Mouse (Mus musculus): Measurements from ENCODE around the gene Kat6b.
"Not testable (repeated sequence)": the region's sequence is repeated elsewhere in the genome, so short reads cannot be mapped to it uniquely, and the experiment has no call there.

Kat6b gene

DNA sequence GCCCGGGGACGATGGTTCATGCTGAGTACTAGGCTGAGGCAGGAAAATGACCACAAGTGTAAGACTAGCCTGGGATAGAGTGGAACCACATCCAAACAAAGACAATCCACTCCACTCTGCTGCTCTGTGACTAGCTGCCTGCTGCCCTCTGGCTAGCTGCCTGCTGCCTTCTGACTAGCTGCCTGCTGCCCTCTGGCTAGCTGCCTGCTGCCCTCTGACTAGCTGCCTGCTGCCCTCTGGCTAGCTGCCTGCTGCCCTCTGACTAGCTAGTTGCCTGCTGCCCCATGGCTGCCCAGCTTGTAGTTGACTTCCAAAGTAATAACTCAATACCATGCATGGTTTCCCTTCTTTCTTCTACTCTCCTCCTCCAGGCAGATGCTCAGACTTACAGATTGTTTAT lies 4.1 kb upstream of the Kat6b start:
- in situ Hi-C loops (cut with MboI; ENCODE audit: low pct_unique_long_range_greater_than_20kb in 1 of 2, low sequenced_read_pairs in 2 of 2, unreplicated experiment in 1 of 2) = no loop called here

DNA sequence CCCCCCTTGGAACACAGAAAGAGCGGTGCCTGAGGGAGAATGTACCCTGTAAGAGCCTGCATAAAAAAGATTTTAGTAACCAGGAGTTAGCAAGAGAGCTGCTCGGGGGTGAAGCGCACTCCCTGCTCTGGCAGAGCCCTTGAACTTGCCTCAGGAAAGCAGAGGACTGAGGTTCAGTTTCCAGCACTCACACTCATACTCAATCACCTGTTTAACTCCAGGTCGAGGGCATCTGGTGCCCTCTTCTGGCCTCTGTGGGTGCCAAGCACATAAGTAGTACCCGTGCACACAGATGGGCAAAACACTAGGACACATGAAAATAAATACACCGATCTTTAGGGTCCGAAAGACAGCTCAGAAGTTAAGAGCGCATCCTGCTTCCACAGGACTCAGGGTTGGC lies 1.7 kb upstream of the Kat6b start:
- in situ Hi-C loops (cut with MboI; ENCODE audit: low pct_unique_long_range_greater_than_20kb in 1 of 2, low sequenced_read_pairs in 2 of 2, unreplicated experiment in 1 of 2) = no loop called here

DNA sequence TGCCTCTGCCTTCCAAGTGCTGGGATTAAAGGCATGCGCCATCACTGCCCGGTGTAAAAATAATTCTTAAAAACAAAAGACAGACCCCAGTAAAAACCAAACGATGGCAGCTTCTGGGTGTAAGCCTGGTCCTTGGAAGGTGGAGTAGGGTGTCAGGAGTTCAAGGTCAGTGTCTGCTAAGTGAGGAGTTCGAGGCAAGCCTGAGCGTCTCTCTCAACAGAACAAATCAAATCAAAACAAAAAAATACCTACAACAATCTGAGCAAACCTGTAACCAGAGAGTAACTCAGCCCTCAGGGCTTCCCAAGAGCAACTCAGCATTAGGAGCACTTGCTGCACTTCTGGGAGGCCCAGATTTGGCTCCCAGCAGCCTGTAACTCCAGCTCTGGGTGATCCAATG lies 1.0 kb upstream of the Kat6b start:
- in situ Hi-C loops (cut with MboI; ENCODE audit: low pct_unique_long_range_greater_than_20kb in 1 of 2, low sequenced_read_pairs in 2 of 2, unreplicated experiment in 1 of 2) = no loop called here

DNA sequence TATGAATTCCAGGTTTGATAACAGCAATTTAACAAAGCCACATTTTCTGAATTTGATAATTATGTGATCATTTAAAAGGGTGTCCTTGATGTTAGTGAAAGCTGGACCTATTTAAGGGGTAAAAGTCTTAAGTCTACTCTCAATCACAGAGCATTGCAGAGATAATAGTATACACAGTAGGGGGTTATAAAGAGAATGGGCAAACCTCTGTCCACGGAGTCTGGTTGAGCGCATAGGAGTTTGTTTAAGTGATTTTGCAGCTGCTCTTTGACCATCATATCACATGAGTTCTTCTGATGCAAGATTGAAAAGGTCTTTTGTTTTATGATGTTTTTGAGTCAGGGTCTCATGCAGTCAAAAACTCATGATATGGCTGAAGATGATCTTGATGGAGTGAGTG lies 3.0 kb downstream of the Kat6b start:
- in situ Hi-C loops (cut with MboI; ENCODE audit: low pct_unique_long_range_greater_than_20kb in 1 of 2, low sequenced_read_pairs in 2 of 2, unreplicated experiment in 1 of 2) = no loop called here

DNA sequence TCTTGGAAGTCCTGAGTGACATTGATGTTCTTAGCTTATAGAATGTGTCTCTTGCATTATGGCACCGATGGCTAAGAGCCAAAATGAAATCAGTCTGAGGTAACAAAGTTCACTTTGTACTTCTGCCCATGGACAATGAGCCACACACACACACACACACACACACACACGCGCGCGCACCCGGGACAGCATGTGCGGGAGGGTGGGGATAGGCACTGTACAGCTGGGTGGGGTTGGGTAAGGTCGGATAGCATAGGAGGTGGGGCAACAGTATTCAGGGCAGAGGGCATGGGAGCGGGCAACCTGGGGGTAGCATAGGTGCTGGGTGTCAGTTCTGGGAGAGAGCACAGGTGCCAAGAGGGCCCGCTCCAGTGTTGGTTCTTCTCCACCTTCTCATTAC lies 3.5 kb downstream of the Kat6b start:
- in situ Hi-C loops (cut with MboI; ENCODE audit: low pct_unique_long_range_greater_than_20kb in 1 of 2, low sequenced_read_pairs in 2 of 2, unreplicated experiment in 1 of 2) = no loop called here

DNA sequence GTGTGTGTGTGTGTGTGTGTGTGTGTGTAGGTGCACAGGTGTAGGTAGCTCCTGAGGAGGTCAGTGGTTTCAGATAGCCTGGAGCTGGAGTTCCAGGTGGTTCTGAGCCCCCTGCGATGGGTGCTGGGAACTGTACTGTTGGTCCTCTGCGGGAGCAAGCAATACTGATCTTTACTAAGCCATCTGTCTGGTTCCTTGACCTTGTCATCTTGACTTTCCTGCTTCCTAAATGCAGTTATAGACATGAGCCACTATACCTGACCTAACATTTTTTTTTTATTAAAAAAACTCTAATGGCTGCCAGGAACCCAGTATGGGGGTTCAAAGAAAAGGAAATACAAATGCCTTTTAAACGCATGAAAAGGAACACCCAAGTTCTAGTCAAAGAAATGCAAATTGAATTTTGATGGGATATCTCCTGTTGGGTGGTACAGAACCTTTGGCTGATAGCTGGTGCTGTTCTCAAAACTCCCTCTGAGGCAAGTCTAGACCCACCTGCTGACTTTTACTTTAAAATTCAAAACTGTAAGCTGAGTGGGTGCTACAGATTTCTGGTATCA lies 4.8 kb downstream of the Kat6b start:
- in situ Hi-C loops (cut with MboI; ENCODE audit: low pct_unique_long_range_greater_than_20kb in 1 of 2, low sequenced_read_pairs in 2 of 2, unreplicated experiment in 1 of 2) = no loop called here

DNA sequence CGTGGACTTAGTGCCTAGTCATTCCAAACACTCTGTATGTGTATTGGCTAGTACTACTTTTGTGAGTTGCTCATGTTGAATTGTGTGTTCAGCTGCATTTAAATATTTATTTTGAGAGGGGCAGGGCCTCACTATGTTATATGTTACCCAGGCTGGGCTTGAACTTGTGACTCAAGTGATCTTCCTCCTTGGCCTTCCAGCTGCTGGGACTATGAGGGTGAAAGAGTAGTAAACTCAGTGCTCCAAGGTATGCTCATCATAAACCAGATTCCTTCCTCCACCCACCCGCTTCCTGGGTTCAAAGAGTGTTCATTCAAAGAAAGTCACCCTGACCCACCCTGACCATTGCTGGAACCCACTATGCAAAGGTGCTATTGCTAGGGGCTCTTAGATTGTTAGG lies 5.9 kb downstream of the Kat6b start:
- in situ Hi-C loops (cut with MboI; ENCODE audit: low pct_unique_long_range_greater_than_20kb in 1 of 2, low sequenced_read_pairs in 2 of 2, unreplicated experiment in 1 of 2) = not testable (repeated sequence)

DNA sequence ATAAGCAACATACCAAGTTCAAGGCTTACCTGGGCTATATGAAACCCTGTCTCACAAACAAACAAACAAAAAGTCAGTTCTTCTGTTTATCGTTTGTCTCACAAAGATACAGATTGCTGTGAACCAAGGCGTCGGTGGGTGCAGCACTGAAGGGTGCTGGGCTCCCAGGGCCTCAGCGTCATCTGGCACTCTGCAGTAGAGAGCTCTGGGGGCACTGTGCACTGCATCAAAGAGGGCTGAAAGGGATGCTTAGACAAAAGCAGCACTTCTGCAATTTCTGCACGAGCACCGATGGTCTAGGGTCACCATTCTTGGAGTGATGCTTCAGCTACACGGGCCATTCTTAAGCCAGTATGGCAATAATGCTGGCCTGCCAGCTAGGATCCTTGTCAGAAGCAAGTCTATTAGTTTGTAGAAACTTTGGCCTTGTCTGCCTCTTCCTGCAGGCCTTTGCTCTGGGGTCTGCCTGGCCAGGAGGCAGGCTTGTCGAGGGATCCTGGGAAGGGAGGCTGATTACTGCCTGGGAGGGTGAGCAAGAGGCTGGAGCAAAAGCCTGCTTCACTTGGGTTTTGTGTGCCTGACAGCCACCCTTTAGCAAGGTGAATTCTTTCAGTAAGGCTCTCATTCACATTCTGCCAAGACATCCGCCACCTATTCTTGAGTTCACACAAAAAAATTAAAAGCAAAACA lies 7.3 kb downstream of the Kat6b start:
- in situ Hi-C loops (cut with MboI; ENCODE audit: low pct_unique_long_range_greater_than_20kb in 1 of 2, low sequenced_read_pairs in 2 of 2, unreplicated experiment in 1 of 2) = not testable (repeated sequence)

DNA sequence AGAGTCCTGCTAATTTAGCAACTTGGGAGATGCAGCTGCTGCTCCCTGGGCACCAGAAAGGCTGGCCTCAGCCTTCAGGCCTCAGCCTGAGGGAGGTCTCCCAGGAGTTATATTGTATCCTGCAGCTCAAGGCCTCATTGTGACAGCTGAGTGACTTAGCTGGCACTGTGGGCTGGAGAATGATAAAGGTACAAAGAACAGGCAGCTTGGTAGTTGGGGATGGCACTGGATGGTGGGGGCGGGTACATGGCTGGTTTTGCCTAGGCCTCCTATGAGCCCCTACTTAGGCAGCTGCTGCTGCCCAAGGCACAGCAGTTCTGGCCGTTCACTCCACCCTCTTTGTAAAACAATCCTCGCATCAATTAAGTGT lies 7.9 kb downstream of the Kat6b start:
- in situ Hi-C loops (cut with MboI; ENCODE audit: low pct_unique_long_range_greater_than_20kb in 1 of 2, low sequenced_read_pairs in 2 of 2, unreplicated experiment in 1 of 2) = no loop called here

DNA sequence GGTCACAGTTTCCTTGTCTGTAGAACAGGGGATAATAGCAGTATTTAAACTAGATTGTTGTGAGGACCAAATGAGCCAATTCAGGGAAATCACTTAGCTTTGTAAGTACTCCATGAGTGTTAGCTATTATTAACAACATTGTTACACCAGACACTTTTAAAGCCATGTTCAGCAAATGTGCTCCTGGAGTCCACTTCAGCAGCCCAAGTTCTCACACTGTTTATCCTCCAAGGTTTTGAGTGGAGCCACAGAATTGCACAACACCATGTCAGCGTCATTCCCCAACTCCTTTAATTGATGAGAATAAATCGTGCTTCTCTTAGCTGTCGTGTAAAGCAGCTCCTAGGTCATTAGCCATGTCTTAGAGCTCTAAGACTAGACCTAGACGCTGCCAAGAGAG lies 8.9 kb downstream of the Kat6b start:
- in situ Hi-C loops (cut with MboI; ENCODE audit: low pct_unique_long_range_greater_than_20kb in 1 of 2, low sequenced_read_pairs in 2 of 2, unreplicated experiment in 1 of 2) = no loop called here

DNA sequence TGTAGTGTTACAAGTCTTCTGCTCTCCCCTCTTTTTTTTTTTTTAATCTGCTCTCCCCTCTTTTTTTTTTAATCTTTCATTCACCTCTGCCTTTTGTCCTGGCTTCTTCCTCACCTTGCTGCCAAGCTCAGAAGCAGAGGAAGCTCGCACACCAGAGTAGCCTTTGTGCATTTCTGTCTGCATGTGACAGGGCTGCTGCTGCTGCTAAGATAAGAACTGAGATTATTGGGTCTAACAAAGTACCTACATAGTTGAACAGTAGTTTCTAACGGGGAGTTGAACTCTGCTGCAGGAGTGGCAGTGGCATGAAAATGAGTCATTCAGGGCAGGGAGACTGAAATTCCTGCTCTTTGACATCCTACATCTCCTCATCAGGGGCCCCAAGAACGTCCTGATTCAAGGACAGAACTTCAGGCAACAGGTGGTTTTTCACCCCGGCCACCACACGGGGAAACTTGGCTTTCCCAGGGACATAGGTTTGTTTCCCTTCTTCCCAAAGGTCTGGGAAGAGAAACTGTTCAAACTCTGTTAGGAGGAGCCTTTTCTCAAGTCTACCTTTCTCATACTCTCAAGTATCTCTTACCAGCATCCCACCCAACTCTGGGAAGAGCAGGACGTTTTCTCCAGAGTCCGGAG lies 17.2 kb downstream of the Kat6b start:
- in situ Hi-C loops (cut with MboI; ENCODE audit: low pct_unique_long_range_greater_than_20kb in 1 of 2, low sequenced_read_pairs in 2 of 2, unreplicated experiment in 1 of 2) = no loop called here

DNA sequence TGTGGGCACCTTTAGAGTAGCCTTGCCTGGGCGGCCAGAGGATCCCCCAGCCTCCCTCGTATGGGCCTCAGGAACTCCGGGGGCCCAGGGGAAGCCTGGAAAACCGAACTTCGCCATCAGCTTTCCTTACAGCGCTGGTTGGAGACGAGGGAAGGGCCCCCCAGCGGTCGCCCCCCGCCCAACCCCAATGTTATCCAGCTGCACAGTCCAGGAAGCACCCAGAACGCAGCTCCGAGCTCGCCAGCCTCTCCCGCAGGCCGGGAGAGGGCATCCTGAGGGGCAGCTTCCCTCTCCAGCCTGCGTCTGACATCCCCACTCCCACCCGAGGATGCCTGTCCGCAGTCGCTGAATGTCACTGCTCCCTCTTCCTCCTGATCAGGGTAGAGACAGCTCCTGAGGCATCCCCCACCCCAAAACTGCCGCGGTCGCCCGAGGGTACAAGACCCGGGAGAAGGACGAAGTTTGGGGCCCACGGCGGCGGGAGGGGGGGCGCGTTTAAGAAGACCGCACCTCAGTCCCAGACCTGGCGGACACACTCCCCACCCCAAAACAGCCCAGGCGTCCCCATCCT lies 17.9 kb downstream of the Kat6b start:
- in situ Hi-C loops (cut with MboI; ENCODE audit: low pct_unique_long_range_greater_than_20kb in 1 of 2, low sequenced_read_pairs in 2 of 2, unreplicated experiment in 1 of 2) = no loop called here

DNA sequence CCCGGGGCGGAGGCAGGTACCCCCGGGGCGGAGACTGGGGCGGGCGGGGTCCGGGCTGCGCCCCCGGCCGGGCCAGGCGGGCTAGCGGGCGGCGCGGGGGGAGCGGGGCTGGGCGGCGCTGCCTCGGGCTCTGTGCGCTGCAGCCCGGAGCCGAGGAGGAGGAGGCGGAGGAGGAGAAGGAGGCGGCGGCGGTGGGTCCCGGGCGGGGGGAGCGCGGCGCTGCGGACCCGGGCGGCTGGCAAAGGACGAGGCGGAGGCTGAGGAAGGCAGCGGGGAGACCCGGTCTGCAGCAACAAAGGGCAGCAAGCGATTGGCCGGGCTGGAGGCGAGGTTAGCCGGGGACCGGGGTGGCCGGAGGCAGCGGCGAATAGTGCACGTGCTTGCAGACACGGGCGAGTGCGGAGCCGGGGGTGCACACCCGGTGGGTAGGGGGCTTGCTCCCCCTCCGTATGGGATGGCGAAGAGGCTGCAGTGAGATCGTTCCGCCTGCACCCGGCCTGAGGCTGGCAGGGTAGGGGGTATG lies 18.5 kb downstream of the Kat6b start:
- in situ Hi-C loops (cut with MboI; ENCODE audit: low pct_unique_long_range_greater_than_20kb in 1 of 2, low sequenced_read_pairs in 2 of 2, unreplicated experiment in 1 of 2) = no loop called here

DNA sequence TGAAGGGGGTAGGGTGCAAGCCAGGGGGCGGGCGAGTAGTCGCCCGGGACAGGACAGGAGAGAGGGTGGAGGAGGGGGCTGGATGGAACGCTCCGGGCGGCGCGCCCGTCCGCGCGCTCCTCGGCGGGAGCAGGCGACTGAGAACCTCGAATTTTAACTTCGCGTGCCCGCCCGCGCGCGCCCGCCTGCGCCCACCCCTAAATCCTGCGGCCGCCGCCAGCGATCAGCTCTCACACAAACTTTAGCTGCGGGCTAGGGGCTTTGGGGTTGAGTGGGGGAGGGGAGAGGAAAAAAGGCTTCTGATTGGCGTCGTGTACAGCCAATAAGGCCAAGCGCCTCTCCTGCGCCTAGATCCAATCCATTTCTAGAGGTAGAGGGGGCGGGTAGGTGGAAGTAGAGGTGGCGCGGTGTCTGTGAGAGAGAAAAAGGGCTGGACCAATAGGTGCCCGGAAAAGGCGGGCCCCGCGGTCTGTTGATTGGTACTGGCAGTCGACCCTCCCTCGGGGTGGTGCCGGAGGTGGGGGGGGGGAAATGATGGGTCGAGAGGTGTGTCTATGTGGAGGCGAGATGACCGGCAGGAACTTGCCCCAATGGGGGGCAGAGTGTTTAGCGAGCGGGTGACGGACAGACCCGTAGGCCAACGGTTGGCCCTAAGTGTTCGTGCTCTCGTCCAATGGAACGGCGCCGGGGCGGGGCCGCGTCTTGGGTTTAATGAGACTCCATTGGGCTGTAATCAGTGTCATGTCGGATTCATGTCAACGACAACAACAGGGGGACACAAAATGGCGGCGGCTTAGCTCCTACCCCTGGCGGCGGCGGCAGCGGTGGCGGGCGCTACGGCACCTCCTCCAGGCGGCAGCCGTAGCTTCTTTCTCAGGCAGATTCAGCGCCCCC lies 19.2 kb downstream of the Kat6b start:
- in situ Hi-C loops (cut with MboI; ENCODE audit: low pct_unique_long_range_greater_than_20kb in 1 of 2, low sequenced_read_pairs in 2 of 2, unreplicated experiment in 1 of 2) = no loop called here

DNA sequence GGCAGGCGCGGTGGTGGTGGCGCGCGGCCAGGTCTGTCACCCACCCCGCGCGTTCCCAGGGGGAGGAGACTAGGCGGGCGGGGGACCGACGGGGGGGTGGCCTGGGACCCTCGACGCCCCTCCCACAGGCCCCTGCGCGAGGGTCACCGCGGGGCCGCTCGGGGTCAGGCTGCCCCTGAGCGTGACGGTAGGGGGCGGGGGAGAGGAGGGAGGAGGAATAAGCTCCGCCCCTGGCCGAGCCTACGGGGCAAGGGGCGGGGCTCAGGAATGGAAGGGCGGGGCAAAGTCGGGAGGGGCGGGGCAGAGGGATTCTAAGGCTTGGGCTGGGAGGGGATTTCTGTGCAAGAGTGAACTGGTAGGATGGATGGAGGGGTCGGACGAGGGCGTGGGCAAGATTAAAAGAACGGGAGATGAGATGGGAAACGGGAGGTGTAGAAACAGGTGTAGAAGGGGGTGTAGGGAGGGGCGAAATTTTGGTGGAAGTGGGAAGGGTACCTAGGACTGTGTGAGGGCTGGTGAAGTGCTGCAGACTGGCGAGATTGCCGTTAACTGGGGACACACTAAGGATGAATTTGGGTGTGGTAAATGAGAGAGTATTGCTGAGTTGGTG lies 19.9 kb downstream of the Kat6b start:
- in situ Hi-C loops (cut with MboI; ENCODE audit: low pct_unique_long_range_greater_than_20kb in 1 of 2, low sequenced_read_pairs in 2 of 2, unreplicated experiment in 1 of 2) = no loop called here

DNA sequence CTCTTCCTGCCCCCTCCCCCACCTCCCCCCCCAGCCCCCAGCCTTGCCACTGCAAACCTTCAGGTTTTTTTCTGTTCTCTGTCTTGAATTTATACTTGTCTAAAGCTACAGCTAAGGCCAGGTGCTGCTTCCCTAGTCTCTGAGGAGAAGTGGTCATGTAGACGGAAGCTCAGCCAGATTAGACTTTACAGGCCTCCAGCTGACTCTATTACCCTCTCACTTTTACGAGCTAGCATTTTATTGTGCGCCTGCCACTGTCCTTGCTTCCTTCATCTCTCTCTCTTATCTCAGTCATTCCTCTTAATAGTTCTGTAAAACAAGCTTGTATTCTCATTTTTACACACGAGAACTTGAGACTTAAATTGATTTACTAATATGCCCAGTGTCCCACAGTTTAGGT lies 23.8 kb downstream of the Kat6b start:
- in situ Hi-C loops (cut with MboI; ENCODE audit: low pct_unique_long_range_greater_than_20kb in 1 of 2, low sequenced_read_pairs in 2 of 2, unreplicated experiment in 1 of 2) = no loop called here

DNA sequence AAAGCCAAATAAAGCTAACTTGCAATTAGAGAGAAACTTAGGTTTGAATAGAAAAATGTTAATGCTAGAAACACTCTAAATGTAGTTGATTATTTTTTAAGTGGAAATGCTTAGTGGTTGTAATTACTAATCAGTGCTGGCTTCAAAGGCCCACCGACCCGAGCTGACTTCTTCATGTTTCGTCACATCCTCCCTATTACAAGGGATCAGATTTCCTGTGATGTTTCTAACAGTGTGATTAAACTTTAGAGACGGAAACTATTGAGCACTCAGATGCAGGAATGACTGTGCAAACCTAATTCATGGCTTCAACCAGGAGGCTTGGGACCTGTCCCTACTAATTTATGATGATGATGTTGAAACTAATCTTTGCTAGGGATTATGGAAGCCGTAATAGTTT lies 25.8 kb downstream of the Kat6b start:
- in situ Hi-C loops (cut with MboI; ENCODE audit: low pct_unique_long_range_greater_than_20kb in 1 of 2, low sequenced_read_pairs in 2 of 2, unreplicated experiment in 1 of 2) = no loop called here

DNA sequence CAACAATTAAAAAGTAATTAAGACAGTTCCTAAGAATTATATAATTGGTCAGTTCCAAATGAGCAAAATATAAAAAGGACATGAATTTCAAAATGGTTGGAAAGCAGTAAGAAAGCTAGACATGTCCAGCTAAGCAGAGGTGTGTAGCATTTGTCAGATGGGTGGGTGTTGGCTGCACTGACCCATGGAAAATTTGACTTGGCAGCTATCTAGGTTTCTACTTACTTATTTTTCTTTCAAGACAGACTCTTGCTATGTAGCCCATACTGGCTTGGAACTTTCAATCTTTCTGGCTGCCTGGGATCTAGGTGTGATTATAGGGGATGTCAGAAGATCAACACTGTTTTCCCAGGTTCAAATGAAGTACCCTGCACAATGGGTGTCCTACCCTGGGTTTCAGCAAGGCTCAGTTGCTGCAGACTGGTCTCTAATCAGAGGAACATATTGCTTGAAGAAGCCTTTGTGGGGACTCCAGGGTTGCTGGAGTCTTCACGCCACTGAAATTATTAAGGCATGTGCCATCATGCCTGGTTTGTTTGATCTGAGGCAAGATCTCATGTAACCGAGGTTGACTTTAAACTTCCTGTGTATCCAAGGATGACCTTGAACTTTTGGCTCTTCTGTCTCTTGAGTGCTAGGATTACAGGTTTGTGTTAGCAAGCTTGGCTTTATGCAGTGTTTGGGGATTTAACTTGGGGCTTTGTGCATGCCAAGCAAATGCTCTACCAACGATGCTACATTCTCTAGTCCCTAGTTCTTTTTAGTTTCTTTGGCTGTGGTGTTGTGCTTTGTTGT lies 28.1 kb downstream of the Kat6b start:
- in situ Hi-C loops (cut with MboI; ENCODE audit: low pct_unique_long_range_greater_than_20kb in 1 of 2, low sequenced_read_pairs in 2 of 2, unreplicated experiment in 1 of 2) = no loop called here
